Mouse (Mus musculus): ENCODE data around the gene Vps53.

Gene Vps53

DNA sequence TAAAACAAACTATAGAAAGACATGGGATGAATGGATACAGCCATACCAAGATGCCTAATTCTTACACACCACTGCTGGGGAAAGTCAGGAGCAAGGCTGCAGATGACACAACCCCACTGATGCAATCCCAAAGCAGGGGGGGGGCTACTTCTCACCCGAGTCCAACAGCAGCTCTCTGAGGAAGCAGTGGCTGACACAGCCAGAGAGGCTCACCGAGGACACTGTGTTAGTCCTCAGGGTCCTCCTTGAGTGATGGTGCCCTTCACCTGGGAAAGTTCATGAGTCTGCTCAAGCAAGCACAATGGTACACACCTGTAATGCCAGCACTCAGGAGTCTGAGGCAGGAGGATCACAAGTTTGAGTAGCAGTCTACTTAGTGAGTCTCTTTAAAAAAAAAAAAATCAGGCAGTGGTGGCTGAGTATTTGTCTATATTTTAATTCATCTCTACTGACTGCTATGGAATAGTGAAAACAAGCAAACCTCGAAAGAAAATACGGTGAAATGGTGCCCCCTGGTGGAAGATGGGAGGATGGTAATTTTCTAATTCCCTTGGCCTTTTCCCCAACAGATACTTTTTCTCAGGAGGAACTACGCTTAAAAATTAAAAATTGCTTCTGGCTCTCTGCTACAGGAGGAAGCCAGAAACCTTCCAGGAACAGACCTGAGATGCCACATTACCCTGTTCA, 12.2 kb downstream of the Vps53 start:
- peak; percentile 71 for DNase-seq (ENCODE audit: low read depth)

DNA sequence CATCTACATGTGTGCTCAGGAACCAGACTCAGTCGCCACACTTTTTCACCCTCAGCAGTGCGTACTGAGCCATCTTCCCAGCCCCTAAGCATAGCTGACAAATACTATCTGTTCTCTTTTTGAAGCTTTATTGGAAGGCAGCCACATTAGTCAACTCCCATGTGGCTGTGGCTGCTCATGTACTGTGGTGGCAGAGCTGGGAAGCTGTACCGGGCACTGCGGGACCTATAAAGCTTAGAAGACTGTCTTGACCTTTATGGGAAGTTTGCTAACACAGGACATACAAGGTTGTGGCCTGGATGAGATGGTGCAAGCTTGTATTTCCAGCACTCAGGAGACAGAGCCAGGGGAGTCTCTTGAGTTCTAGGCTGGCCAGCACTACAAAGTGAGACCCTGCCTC, 12.8 kb downstream of the Vps53 start:
- no peak for DNase-seq (ENCODE audit: low read depth)

DNA sequence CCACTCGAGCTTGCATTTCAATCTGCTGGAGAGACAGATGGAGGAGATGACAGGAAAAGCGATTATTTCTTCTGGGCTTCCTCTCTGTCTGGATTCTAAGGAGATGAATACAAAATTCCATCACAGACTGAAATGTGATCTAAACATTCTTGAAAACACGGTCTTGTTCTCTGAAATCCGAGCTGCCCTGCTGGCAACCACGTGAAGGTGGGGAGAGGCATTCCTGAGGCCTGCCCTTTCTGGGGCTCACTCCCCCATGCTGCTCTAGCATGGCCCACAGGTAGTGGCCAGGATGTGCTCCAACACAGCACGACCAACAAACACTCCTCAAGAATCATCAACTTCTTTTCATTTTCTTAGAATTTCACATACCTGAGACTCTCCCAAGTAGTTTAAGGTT, 19.2 kb downstream of the Vps53 start:
- DNase-seq (ENCODE audit: low read depth): no peak

DNA sequence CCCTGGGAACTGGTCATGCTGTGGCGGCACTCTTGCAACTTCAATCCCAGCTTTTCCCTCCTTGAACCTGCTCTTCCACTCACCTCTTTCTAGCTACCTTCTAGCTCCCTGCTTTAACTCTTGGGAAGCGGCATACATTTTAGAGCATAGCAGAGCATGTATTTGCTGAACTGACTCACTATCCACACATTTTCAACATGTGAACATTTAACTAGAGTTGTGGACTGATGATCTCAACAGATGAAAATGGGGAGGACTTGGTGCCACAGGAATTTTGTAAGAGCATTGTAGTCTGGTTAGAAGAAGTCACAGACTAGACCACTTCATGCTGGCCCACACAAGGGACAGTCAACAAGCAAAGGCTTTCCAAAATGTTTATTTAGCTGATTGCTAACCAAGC, 21.1 kb downstream of the Vps53 start:
- no peak for DNase-seq (ENCODE audit: low read depth)

DNA sequence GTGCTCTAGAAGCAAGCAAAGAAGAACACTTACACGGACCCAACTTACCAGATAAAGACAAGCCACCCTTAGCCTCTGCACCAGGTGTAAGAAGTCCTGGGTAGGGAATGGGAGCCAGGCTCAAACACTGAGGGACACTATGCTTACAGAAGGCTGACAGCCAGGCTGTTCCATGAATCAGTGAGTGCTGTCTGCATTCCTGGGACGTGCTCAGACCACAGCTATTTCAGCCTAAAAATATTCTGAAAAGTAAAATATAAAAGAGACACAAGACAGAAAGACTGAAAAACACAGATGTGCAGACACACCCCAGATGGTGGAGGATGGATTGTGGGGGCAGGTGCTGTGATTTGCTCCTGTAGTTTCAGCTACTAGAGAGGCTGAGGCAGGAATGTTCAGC, 24.6 kb downstream of the Vps53 start:
- DNase-seq (ENCODE audit: low read depth): no peak

DNA sequence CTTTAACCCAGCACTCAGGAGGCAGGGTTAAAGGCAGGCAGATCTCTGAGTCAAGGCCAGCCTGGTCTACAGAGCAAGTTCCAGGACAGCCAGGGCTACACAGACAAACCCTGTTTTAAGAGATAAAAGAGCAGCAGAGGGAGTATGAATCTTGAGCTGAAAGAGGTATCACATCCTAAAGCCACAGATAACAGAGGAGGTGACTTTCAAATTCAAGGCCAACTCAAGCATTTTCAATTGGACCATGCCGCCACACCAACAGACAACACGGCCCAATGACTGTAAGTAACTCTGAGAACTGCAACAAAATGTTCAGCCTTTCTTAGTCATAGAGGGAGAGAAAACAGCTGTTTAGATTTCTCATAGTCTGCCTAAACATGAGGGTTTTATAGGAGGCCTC, 25.2 kb downstream of the Vps53 start:
- no peak for DNase-seq (ENCODE audit: low read depth)

DNA sequence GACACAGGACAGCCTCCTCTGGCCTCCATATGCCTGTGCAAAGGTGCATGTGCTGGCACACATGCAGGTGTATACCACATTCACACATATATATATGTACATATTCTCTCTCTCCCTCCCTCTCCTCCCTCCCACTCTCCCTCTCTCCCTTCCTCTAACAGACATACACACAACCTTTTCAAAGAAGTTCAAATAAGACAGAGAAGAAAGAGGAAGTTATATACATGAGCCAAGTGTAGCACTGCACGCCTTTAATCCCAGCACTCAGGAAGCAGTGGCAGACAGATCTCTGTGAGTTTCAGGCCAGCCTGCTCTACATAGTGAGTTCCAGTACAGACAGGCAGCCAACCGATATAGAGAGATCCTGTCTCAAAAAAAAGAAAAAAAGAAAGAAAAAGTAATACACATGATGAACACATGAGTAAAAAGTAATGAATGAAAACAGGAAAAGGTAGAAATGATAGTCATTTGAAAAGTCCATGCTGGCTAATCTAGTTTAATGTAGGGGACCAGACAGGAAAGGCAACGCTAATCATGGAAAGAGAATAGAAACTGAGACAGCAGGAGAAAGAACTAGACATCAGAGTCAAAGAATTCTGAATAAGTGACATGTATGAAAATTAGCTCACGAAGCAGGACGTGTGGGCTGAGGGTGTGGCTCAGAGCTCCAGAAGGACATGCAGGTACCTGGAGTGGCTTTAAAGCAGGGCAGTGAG, 26.1 kb downstream of the Vps53 start:
- DNase-seq (ENCODE audit: low read depth): no peak

DNA sequence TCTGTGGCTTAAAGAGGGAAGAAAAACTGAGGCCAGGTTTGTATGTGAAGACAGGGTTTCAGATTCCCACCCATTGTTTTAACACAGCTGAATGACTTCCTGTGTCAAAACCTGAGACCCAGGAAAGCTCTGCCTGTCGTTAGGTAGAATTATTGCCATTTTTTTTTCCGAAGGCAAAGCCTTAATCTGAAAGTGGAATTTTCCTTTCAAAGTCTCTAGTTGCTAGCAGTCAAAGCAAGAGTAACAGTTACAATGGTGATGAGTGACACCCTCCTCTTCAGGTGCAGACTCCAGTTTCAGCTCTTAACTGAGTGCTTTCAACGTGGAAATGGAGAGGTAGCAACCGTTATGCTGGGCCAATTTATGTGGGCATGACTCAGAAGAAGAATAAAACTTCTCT, 28.5 kb downstream of the Vps53 start:
- DNase-seq (ENCODE audit: low read depth): no peak

DNA sequence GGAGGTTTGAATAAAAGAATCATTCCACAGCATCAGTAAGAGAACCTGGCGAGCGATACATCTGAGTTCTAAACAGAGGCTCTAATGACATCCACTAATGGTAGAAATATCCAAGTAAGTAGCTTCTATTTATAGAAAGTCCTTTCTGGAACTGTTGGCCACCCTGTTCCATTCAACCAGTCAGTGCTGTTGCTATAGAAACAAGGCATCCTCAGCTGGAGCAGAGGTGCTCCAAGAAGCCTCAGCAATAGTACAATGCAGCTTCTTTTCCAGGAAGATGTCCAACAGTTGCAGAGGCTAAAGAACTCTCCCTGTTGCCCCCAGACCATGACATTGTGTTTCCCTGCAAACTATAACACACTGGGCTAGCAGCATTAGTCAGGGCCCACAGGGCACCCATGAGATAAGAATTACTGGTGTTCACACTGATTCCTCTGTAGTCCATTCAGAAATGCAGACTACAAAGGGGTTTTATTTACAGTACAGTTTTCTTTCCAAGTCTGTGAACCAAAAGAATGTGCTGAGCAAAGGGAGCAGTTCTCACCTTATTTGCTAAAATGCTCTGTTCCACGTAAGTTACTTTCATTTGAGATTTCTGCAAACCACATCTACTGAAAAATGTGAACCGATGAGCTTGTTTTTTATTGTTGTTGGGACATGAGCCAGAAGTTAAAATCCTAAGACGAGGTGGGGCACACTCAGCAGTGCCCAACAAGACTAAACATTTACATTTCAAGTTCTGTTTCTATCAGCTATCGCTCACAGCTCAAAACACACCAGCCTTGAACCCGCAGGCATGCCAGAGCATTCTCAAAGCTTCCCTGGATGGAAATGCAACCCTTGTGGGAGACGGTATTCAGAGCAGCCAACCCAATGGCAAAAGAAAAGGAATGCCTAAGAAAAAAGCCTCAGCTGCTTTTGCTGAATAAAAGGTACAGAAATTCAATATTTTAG, 31.1 kb downstream of the Vps53 start:
- no peak for DNase-seq (ENCODE audit: low read depth)

DNA sequence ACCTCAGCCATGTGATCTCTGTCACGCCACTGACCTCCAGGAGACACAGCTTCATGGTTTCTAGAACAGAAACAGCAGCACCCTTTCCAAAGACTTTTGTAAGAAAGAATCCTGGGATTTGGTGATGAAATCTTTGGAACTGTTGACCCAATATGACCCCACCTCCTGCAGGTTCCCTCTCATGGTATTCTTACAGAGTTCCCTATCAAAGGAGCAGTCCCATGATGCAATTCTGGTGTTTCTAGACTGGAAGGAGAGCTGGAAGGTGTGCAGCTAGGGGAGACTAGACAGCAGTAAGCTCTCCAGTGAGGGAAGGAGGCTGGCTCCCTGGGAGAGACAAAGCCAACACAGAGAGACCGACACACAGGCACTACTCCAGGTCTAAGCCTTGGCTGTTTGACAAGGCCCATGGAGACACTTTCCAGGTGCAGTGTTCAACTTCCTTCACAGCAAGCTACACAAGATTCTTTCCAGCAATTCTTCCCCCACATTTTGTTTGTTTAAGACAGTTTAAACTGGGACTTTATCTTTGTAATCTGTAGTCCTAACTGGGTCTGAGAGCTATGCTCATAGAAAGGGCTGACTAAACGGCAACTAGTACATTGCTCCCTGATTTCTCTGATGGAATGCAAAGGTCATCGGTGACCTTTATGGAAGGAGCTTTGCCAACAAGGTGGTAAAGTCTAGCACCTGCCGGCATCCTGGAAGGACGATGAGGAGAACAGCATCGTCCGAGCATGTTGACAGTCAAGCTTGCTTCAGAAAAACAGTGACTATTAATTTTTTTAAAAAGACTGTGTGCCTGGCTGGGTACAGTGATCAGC, 33.0 kb downstream of the Vps53 start:
- no peak for DNase-seq (ENCODE audit: low read depth)

DNA sequence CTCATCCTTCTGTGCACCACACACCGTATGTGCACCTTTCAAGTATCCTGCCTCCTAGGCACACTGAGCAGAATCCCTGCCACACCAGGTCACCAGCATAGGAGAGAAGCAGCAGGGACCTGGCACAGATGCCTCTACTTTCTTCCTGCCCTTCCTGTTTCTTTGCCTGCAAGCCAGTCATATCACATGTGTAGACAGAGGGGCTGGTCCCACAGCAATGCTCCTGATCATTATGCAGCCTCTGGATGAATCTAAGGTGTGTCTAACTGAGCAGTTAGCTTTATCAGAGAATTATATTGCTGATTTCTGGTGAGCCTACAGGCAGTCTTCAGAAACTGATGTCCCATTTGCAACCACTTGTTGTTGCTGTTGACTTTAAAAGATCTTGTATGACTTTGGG, 34.3 kb downstream of the Vps53 start:
- no peak for DNase-seq (ENCODE audit: low read depth)

DNA sequence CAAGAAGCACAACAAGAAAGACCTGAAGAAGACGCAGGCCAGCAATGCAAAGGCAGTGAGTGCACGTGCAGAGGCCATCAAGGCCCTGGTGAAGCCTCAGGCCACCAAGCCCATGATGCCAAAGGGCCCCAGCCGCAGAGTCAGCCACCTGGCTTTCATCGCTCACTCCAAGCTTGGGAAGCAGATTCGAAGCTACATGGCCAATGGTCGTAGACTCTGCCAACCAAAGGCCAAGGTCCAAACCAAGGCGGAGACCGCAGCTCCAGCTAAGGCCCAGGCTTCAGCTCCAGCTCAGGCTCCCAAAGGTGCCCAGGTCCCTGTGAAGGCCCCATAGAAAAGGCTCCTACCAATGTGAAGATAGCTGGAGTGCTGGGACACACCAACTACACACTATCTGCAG, 35.1 kb downstream of the Vps53 start:
- no peak for DNase-seq (ENCODE audit: low read depth)

DNA sequence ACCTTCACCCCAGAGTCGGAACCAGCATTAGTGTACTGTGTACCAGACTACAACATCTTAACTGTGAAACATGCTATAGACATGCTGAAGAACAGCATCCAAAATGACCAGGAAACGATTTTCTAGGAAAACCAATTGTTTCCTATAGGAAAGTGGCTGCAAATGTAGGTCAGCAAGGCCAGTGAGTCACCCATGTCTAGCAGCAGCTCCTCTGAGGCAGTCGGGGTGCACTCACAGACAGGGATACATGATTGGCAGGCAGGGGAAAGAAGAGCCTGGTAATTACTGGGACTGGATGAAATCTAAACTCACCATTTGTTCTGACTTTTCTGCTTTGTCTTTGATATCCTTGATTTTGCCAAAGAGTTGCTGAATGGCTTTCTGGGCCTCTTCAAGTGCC, 41.5 kb downstream of the Vps53 start:
- no peak for DNase-seq (ENCODE audit: low read depth)

DNA sequence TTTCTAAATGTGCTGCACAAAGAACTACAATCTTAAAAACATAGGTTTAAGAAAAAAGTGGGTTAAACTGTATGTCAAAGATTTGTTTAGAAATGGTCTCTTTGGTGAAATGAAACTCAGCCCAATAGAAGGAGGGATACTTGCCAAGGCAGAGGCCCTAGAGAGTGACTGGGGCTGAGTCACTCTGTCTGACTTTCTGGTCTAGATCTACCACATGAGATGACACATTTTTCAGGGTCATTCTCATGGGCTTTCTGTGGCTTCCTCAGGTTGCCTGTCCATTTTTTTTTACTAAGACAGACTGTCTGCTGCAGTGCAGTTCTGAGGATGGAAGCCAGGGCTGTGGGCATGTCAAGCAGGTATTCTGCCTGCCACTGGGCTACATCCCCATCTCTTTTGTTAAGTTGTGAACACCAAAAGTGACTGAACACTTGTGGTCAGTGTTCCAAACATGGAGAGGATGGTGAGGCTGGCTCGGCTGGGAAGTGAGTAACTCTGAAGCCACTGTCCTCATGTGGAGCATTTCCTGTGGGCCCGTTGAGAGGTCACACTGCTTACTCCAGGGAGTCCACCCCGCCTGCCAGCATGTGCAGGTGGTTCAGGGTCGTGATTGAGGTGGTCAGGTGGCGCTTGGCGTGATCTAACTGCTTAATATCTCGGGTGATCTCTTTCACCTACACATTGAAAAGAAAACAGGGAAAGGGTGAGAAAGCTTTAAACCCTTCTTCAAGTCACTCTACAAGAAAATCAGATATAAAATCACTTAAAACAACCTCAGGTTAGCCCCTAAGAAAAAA, 43.6 kb downstream of the Vps53 start:
- DNase-seq (ENCODE audit: low read depth): no peak

DNA sequence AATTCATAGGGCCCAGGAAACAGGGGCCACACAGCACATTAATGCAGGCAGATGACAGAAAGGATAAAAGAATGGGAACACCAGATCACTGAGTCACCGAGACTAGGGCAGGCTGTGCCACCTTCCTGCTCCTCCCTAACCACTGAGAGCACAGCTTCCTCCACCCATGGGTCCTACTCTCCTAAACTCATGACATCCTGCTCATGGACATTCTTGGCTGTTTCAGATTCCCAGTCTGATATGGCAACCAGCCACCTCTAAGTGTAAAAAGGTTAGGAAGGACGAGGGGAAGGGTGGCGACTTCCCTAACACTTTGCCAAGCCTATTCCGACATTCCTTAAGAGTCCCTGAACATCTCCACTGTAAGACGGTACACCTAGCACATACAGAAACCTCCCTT, 48.6 kb downstream of the Vps53 start:
- no peak for DNase-seq (ENCODE audit: low read depth)

DNA sequence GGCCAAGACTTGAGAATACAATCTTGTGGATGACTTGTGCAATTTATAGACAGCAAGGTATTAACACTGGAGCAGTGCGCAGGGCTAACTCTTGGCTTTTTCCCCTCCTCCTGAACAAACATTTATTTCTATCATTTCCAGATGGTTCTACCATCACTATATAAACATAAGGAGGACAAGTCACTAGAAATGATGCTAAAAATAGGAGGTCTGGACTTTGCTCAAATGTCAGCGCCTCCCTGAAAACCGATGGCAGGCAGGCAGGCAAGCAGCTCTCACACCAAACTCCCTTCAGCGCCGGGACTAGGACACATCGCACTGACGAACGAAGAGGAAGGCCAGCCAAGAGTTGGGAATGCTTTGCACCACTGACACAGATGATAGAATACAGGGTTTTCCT, 54.1 kb downstream of the Vps53 start:
- no peak for DNase-seq (ENCODE audit: low read depth)

DNA sequence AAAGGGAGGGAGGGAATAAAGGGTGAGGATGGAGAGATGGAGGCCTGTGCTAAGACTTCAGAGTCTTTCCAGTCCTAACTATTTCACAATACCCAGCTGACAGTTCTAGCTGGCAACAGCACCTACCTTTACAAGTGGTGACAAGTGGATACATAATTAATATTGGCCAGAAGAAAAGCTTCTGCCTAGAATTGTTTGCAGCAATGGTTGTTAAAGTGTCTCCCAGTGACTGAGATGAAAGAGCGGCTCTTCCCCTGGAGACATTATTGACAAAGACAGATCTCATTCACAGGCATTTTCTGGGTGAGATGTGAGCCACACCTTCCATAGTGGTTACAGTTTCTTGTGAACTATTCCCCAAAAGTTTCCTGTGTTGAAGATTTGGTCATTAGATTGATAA, 55.9 kb downstream of the Vps53 start:
- no peak for DNase-seq (ENCODE audit: low read depth)

DNA sequence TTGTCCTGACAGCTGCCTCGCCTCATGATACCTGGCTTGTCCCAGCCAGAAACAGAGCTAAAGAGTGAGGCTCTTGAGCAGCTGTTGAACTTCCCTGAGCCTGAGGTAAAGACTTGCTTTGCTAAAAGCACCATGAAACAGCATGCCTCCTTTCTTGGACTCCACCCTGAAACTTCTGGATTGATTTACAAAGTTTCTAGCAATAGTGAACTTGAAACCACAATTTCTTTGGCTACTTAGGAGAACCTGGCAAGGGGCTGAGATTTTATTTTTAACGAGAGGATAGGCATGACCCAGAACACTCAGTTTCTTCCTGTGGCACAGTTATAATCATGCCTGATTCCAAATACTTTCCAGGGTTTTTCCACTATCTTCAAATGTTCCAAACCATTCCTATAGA, 56.9 kb downstream of the Vps53 start:
- no peak for DNase-seq (ENCODE audit: low read depth)

DNA sequence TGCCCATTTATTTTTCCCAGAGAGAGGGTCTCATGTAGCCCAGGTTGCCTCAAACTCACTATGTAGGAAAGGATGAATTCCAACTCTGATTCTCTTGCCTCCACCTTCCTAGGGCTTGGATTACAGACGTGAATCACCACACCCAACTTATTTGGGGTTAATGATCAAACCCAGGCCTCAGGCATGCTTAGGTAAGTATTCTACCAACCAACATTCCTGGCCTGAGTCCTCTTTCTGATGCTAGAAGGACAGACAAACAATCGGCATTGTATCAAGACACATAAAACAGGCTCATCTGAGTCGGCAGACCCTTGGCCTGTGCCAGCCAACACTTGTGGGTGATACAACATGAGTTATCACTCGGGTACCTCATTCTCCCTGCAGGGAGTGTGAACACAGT, 58.4 kb downstream of the Vps53 start:
- no peak for DNase-seq (ENCODE audit: low read depth)

DNA sequence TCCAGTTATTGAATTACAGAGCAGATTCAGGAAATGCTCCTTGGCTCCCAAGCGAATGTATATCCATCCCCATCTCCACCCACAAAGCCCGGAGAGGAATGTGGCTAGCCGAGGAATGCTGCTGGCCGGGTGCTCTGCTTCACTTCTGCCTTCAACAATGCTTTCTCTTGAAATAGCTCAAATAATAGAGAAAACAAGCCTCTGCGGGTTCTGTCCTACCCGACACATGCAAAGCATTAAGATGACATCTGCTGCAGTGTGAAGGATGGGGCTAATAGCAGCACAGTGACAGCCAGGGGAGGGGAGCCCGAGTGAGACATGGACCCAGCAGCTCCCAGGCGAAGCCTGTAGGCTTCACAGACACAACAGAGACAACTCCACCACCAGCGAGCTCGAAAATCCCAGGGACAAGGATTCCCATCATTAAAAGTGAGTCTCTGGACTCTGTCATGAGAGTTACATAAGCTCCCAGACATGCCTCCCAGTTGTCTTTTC, 59.0 kb downstream of the Vps53 start:
- no peak for DNase-seq (ENCODE audit: low read depth)

DNA sequence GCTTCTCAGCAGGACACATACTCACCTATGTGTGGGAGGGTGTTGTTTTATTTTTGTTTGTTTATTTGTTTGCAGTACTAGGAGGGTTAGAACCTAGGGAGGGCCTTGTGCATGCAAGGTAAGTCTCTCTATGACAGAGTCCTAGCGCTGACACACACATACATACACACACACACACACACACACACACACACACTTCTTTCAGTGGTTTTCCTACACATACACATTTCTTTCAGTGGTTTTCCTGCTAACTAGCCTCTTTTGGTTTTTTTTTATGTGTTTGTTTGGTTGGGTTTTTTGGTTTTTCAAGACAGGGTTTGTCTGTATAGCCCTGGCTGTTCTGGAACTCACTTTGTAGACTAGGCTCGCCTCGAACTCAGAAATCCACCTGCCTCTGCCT, 69.0 kb downstream of the Vps53 start:
- DNase-seq (ENCODE audit: low read depth): no peak

Data from c-Kit-positive CD71-positive TER-119-negative erythroid progenitor cells, embryonic 14.5 days (primary cell).